Comparison of ENCODE assay signal across 11 mouse cellular contexts in genomic region chr9:115858848-115859247, GRCm38 (mm10). TPM values are rescaled to one million over a fixed set of nuclear protein-coding genes. Genes with fewer than 3 reads are reported as not detected.
DNase-seq lines count a peak whose midpoint lies in the region; ATAC-seq and TF ChIP-seq lines count a peak whose summit lies in the region.
"Had no signal": no experiment of that assay in that cellular context is flagged by ENCODE, and none has a peak within 500 bp of the region (broad histone marks: within the 10 kb centered on the region; RNA-seq: fewer than 3 reads in every experiment).

No protein-coding gene starts in this region.

- no peak overlapping the region for H3K4me2 ChIP-seq in forebrain, postnatal 0 days (ENCODE audit: low read depth)
- no peak overlapping the region for H3K4me2 ChIP-seq in forebrain, embryonic 14.5 days (ENCODE audit: low read length)
- H3K4me2 ChIP-seq: liver, embryonic 15.5 days had no signal

- H3K4me3 ChIP-seq in forebrain, postnatal 0 days (ENCODE audit: low read depth, low read length): no peak overlapping the region
- H3K4me3 ChIP-seq in forebrain, embryonic 14.5 days (ENCODE audit: low read depth, low read length): no peak overlapping the region
- H3K4me3 ChIP-seq: liver, embryonic 15.5 days had no signal

- H3K27me3 ChIP-seq in forebrain, postnatal 0 days (ENCODE audit: insufficient read depth, low read length): no peaks in the 10 kb centered on the region
- H3K27me3 ChIP-seq in forebrain, embryonic 14.5 days (replicated peaks; ENCODE audit: control insufficient read depth, insufficient read depth, low read length): no peaks in the 10 kb centered on the region
- H3K27me3 ChIP-seq: liver, embryonic 15.5 days had no signal

- no peak overlapping the region for H3K27ac ChIP-seq in forebrain, postnatal 0 days (ENCODE audit: low read depth, low read length)
- H3K27ac ChIP-seq in forebrain, embryonic 14.5 days (ENCODE audit: low read depth, low read length): no peak overlapping the region
- H3K27ac ChIP-seq: liver, embryonic 15.5 days had no signal

- peak; percentile 40 for TF ChIP-seq CTCF in forebrain, postnatal 0 days (IDR thresholded peaks at IDR 0.05; ENCODE audit: low read depth)

- no peaks in the 10 kb centered on the region for H3K4me1 ChIP-seq in forebrain, postnatal 0 days (ENCODE audit: insufficient read depth)
- no peaks in the 10 kb centered on the region for H3K4me1 ChIP-seq in forebrain, embryonic 14.5 days (ENCODE audit: control insufficient read depth, insufficient read depth, low read length)
- H3K4me1 ChIP-seq: liver, embryonic 15.5 days had no signal

- H3K9ac ChIP-seq in forebrain, postnatal 0 days: no peak overlapping the region
- no peak overlapping the region for H3K9ac ChIP-seq in forebrain, embryonic 14.5 days (ENCODE audit: low read length)
- H3K9ac ChIP-seq: liver, embryonic 15.5 days had no signal

- H3K36me3 ChIP-seq in forebrain, postnatal 0 days (ENCODE audit: insufficient read depth): no peaks in the 10 kb centered on the region
- no peaks in the 10 kb centered on the region for H3K36me3 ChIP-seq in forebrain, embryonic 14.5 days (ENCODE audit: control insufficient read depth, insufficient read depth, low read length)
- H3K36me3 ChIP-seq: G1E; liver, embryonic 15.5 days had no signal

- no peak for ATAC-seq in forebrain, postnatal 0 days
- no peak for ATAC-seq in forebrain, embryonic 14.5 days

- no peaks in the 10 kb centered on the region for H3K9me3 ChIP-seq in forebrain, postnatal 0 days (ENCODE audit: low read length)
- H3K9me3 ChIP-seq in forebrain, embryonic 14.5 days (replicated peaks; ENCODE audit: control insufficient read depth, low read length): no peaks in the 10 kb centered on the region
- H3K9me3 ChIP-seq: liver, embryonic 15.5 days had no signal

- intact Hi-C loops in left cerebral cortex, postnatal 4 days (cut with DNase I): no loop called here
- intact Hi-C loops in left cerebral cortex, postnatal 10 days (cut with DNase I): no loop called here

- no peak for DNase-seq in forebrain, postnatal 0 days
- DNase-seq in forebrain, embryonic 14.5 days (ENCODE audit: low spot score): no peak
- peak; percentile 48 for DNase-seq in left cerebral cortex, postnatal 4 days
- DNase-seq in left cerebral cortex, postnatal 10 days (ENCODE audit: extremely low spot score in 1 of 2, low spot score in 2 of 2): no peak
- DNase-seq in R1 (ENCODE audit: low read depth, low spot score): peak; percentile 44
- DNase-seq in retina, embryonic 14.5 days (ENCODE audit: low spot score): peak; percentile 52
- no peak for DNase-seq in urinary bladder, adult 18-20 months (ENCODE audit: low spot score in 2 of 2)
- no peak for DNase-seq in urinary bladder, postnatal 36 days (ENCODE audit: low spot score in 2 of 2)
- DNase-seq: cerebellum, adult 8-10 months had no signal

- 90% methylated on average over 3 of the region's 3 CpGs for whole genome bisulfite sequencing in forebrain, postnatal 0 days
- 83% methylated on average over 3 of the region's 3 CpGs for WGBS in forebrain, embryonic 14.5 days

RNA-seq across cellular contexts. Expression of gene Gadl1, which starts 50.4 kb away (rescaled TPM):
- total RNA-seq in forebrain, postnatal 0 days (2014; rRNA removed): 0.19 and 0.54 TPM in 2 replicates
- 0.28 and 0.50 TPM in 2 replicates for polyA plus RNA-seq in forebrain, postnatal 0 days (2015; fragmentation: Nextera tagmentation; extraction: Ambion mirVana)
- 0.23 and 0.37 TPM in 2 replicates for polyA plus RNA-seq in forebrain, embryonic 14.5 days (2014; fragmentation: Nextera tagmentation; extraction: Ambion mirVana)
- total RNA-seq in left cerebral cortex, postnatal 4 days (2021): under 1 TPM in 1 of 2 experiments, not detected in 1; 0.10 TPM
- under 1 TPM; 0.45 to 0.77 TPM for total RNA-seq in left cerebral cortex, postnatal 10 days (2021)
- polyA plus RNA-seq: G1E had no signal

Comparison
In these comparisons a context has a peak if more than half of its experiments do, and no peak if none do; other contexts are left out.
1. DNase-seq: peak in left cerebral cortex, postnatal 4 days (single experiment), R1 (single experiment) and retina, embryonic 14.5 days (single experiment); none in forebrain, postnatal 0 days (single experiment), forebrain, embryonic 14.5 days (single experiment), left cerebral cortex, postnatal 10 days (0 of 2), urinary bladder, adult 18-20 months (0 of 2) and urinary bladder, postnatal 36 days (0 of 2).